Mouse (Mus musculus): Measurements from ENCODE around the gene Epb42. TPM values are rescaled to one million over a fixed set of nuclear protein-coding genes. Genes with fewer than 3 reads are reported as not detected.
"Not testable (repeated sequence)": the region's sequence is repeated elsewhere in the genome, so short reads cannot be mapped to it uniquely, and the experiment has no call there.

Gene Epb42
- total and polyA plus RNA-seq, 3 experiments, result 1.1 to 88.7 (median 6.2) TPM

GRCm38 (mm10) chr2:121045653-121046052, 8.8 kb upstream of the Epb42 start:
- Histone ChIP-seq H3K27me3 (ENCODE audit: insufficient read depth, low read length) (peaks cover 39% of the 10 kb centered on the region), H3K4me3 (ENCODE audit: low read depth, low read length) (no peak overlapping the region), H3K9me3 (replicated peaks) (no peaks in the 10 kb centered on the region), H3K4me1 (ENCODE audit: insufficient read depth, low read depth, low read length) (no peaks in the 10 kb centered on the region), H3K36me3 (replicated peaks) (no peaks in the 10 kb centered on the region)
- TF ChIP-seq POLR2AphosphoS5 (IDR thresholded peaks at IDR 0.05; ENCODE audit: insufficient replicate concordance, low read depth, low read length) (no peak), GATA1 (IDR thresholded peaks at IDR 0.05; ENCODE audit: borderline replicate concordance, low read length) (no peak), GATA2 (IDR thresholded peaks at IDR 0.05; ENCODE audit: borderline replicate concordance, low read depth, low read length) (no peak), CTCF (IDR thresholded peaks at IDR 0.05; ENCODE audit: low read depth, low read length) (no peak), TAL1 (conservative IDR thresholded peaks at IDR 0.05; ENCODE audit: low read depth, low read length) (no peak)
- DNase-seq (ENCODE audit: low spot score) (no peak), ATAC-seq (ENCODE audit: extremely low read depth, insufficient number of reproducible peaks, low FRiP score, poor library complexity, severe bottlenecking) (no peak)

- DNase-seq (ENCODE audit: low spot score), result no peak
- Histone ChIP-seq H3K36me3 (replicated peaks) (no peaks in the 10 kb centered on the region), H3K4me3 (ENCODE audit: low read depth, low read length) (no peak overlapping the region), H3K9me3 (replicated peaks) (no peaks in the 10 kb centered on the region), H3K27me3 (ENCODE audit: insufficient read depth, low read length) (peaks cover 17% of the 10 kb centered on the region), H3K4me1 (ENCODE audit: insufficient read depth, low read depth, low read length) (peaks cover 16% of the 10 kb centered on the region)
- TF ChIP-seq GATA2 (IDR thresholded peaks at IDR 0.05; ENCODE audit: borderline replicate concordance, low read depth, low read length) (no peak), CTCF (IDR thresholded peaks at IDR 0.05; ENCODE audit: low read depth, low read length) (no peak), GATA1 (IDR thresholded peaks at IDR 0.05; ENCODE audit: borderline replicate concordance, low read length) (no peak), POLR2AphosphoS5 (IDR thresholded peaks at IDR 0.05; ENCODE audit: insufficient replicate concordance, low read depth, low read length) (no peak), TAL1 (conservative IDR thresholded peaks at IDR 0.05; ENCODE audit: low read depth, low read length) (no peak)
- no peak for ATAC-seq (ENCODE audit: extremely low read depth, insufficient number of reproducible peaks, low FRiP score, poor library complexity, severe bottlenecking)
Measured at GRCm38 (mm10) chr2:121041098-121041497, 4.2 kb upstream of the Epb42 start.

- no peak for ATAC-seq (ENCODE audit: extremely low read depth, insufficient number of reproducible peaks, low FRiP score, poor library complexity, severe bottlenecking)
- TF ChIP-seq GATA1 (IDR thresholded peaks at IDR 0.05; ENCODE audit: borderline replicate concordance, low read length), result no peak
- TF ChIP-seq GATA2 (IDR thresholded peaks at IDR 0.05; ENCODE audit: borderline replicate concordance, low read depth, low read length), result no peak
- no peak for TF ChIP-seq CTCF (IDR thresholded peaks at IDR 0.05; ENCODE audit: low read depth, low read length)
- TF ChIP-seq POLR2AphosphoS5 (IDR thresholded peaks at IDR 0.05; ENCODE audit: insufficient replicate concordance, low read depth, low read length), result no peak
- TF ChIP-seq TAL1 (conservative IDR thresholded peaks at IDR 0.05; ENCODE audit: low read depth, low read length), result no peak
- Histone ChIP-seq H3K9me3 (replicated peaks) (no peaks in the 10 kb centered on the region), H3K27me3 (ENCODE audit: insufficient read depth, low read length) (peaks cover 3% of the 10 kb centered on the region), H3K4me1 (ENCODE audit: insufficient read depth, low read depth, low read length) (peaks cover 29% of the 10 kb centered on the region), H3K36me3 (replicated peaks) (peaks cover under 1% of the 10 kb centered on the region), H3K4me3 (ENCODE audit: low read depth, low read length) (no peak overlapping the region)
- DNase-seq (ENCODE audit: low spot score), result no peak
Measured at GRCm38 (mm10) chr2:121039382-121039781, 2.5 kb upstream of the Epb42 start.

GRCm38 (mm10) chr2:121038851-121039250, 2.0 kb upstream of the Epb42 start:
- not testable (repeated sequence) for ATAC-seq (ENCODE audit: extremely low read depth, insufficient number of reproducible peaks, low FRiP score, poor library complexity, severe bottlenecking); H3K4me3 ChIP-seq (ENCODE audit: low read depth, low read length); H3K27me3 ChIP-seq (ENCODE audit: insufficient read depth, low read length); H3K36me3 ChIP-seq (replicated peaks); DNase-seq (ENCODE audit: low spot score); H3K9me3 ChIP-seq (replicated peaks)
- peaks cover 30% of the 10 kb centered on the region for H3K4me1 ChIP-seq (ENCODE audit: insufficient read depth, low read depth, low read length)

GRCm38 (mm10) chr2:121022918-121023317, 14.0 kb downstream of the Epb42 start:
- Histone ChIP-seq H3K9me3 (replicated peaks) (no peaks in the 10 kb centered on the region), H3K4me3 (ENCODE audit: low read depth, low read length) (no peak overlapping the region), H3K4me1 (ENCODE audit: insufficient read depth, low read depth, low read length) (peaks cover 2% of the 10 kb centered on the region; the same call in 1 of the 2 replicates), H3K27me3 (ENCODE audit: insufficient read depth, low read length) (peaks cover 6% of the 10 kb centered on the region; the same call in 1 of the 2 replicates), H3K36me3 (replicated peaks) (peaks cover 8% of the 10 kb centered on the region)
- DNase-seq (ENCODE audit: low spot score), result no peak
- ATAC-seq (ENCODE audit: extremely low read depth, insufficient number of reproducible peaks, low FRiP score, poor library complexity, severe bottlenecking), result no peak
- TF ChIP-seq CTCF (IDR thresholded peaks at IDR 0.05; ENCODE audit: low read depth, low read length) (no peak), GATA2 (IDR thresholded peaks at IDR 0.05; ENCODE audit: borderline replicate concordance, low read depth, low read length) (no peak), GATA1 (IDR thresholded peaks at IDR 0.05; ENCODE audit: borderline replicate concordance, low read length) (no peak), POLR2AphosphoS5 (IDR thresholded peaks at IDR 0.05; ENCODE audit: insufficient replicate concordance, low read depth, low read length) (no peak), TAL1 (conservative IDR thresholded peaks at IDR 0.05; ENCODE audit: low read depth, low read length) (no peak)

- Histone ChIP-seq H3K9me3 (replicated peaks) (no peaks in the 10 kb centered on the region), H3K4me3 (ENCODE audit: low read depth, low read length) (no peak overlapping the region), H3K4me1 (ENCODE audit: insufficient read depth, low read depth, low read length) (0 out of 2 replicates have a peak, but pooled peaks cover 2% of the 10 kb centered on the region), H3K27me3 (ENCODE audit: insufficient read depth, low read length) (no peaks in the 10 kb centered on the region), H3K36me3 (replicated peaks) (peaks cover 35% of the 10 kb centered on the region)
- no peak for ATAC-seq (ENCODE audit: extremely low read depth, insufficient number of reproducible peaks, low FRiP score, poor library complexity, severe bottlenecking)
- DNase-seq (ENCODE audit: low spot score), result no peak
- TF ChIP-seq POLR2AphosphoS5 (IDR thresholded peaks at IDR 0.05; ENCODE audit: insufficient replicate concordance, low read depth, low read length), result no peak
- TF ChIP-seq CTCF (IDR thresholded peaks at IDR 0.05; ENCODE audit: low read depth, low read length), result no peak
Measured at GRCm38 (mm10) chr2:121017151-121017550, 19.7 kb downstream of the Epb42 start.

GRCm38 (mm10) chr2:121016226-121016625, 20.6 kb downstream of the Epb42 start:
- no peak for ATAC-seq (ENCODE audit: extremely low read depth, insufficient number of reproducible peaks, low FRiP score, poor library complexity, severe bottlenecking)
- TF ChIP-seq GATA1 (IDR thresholded peaks at IDR 0.05; ENCODE audit: borderline replicate concordance, low read length) (no peak), CTCF (IDR thresholded peaks at IDR 0.05; ENCODE audit: low read depth, low read length) (no peak), GATA2 (IDR thresholded peaks at IDR 0.05; ENCODE audit: borderline replicate concordance, low read depth, low read length) (no peak), TAL1 (conservative IDR thresholded peaks at IDR 0.05; ENCODE audit: low read depth, low read length) (no peak), POLR2AphosphoS5 (IDR thresholded peaks at IDR 0.05; ENCODE audit: insufficient replicate concordance, low read depth, low read length) (no peak)
- Histone ChIP-seq H3K4me3 (ENCODE audit: low read depth, low read length) (no peak overlapping the region), H3K36me3 (replicated peaks) (peaks cover 44% of the 10 kb centered on the region), H3K27me3 (ENCODE audit: insufficient read depth, low read length) (no peaks in the 10 kb centered on the region), H3K4me1 (ENCODE audit: insufficient read depth, low read depth, low read length) (0 out of 2 replicates have a peak, but pooled peaks cover 2% of the 10 kb centered on the region), H3K9me3 (replicated peaks) (no peaks in the 10 kb centered on the region)
- DNase-seq (ENCODE audit: low spot score), result no peak
